Mouse (Mus musculus) stomach, postnatal 0 days (tissue): ENCODE data around the gene Slc2a12.

Source experiments
- CTCF ChIP-seq: IDR thresholded peaks from 2 replicates; pipeline ENCODE4 v1.5.1; 2016; ENCODE audit warnings: antibody characterized with exemption, low read depth, mild to moderate bottlenecking, moderate library complexity
- EP300 ChIP-seq: optimal IDR thresholded peaks from 2 replicates; pipeline ENCODE3; 2016; ENCODE audit warnings: antibody characterized with exemption

- TF ChIP-seq EP300 (no peak), CTCF (no peak)
Observed at GRCm38 (mm10) chr10:22701485-22702315, 56.9 kb downstream of the Slc2a12 start.
